Mouse (Mus musculus) stomach, embryonic 16.5 days (tissue): Measurements from ENCODE around the gene Lgals3bp. TPM values are rescaled to one million over a fixed set of nuclear protein-coding genes. Genes with fewer than 3 reads are reported as not detected.

Experiments
- ATAC-seq: fragments of 200-750 bp; cut with Nextera tagmentation; 2 replicates; pipeline ENCODE4 v1.8.0; 2017; ENCODE audit warnings: moderate number of reproducible peaks, moderate TSS enrichment; ENCODE audit not compliant: insufficient read depth, low FRiP score
- H3K27ac ChIP-seq: fragments of 300-500 bp; sonication (generic); 2 replicates; pipeline ENCODE4 v1.5.1; 2014; ENCODE audit warnings: low read length
- H3K27me3 ChIP-seq: fragments of 300-500 bp; sonication (generic); 2 replicates; pipeline ENCODE4 v1.6.1; 2014; ENCODE audit warnings: low read length, control low read depth, mixed read lengths; ENCODE audit not compliant: control insufficient read depth, insufficient read depth
- H3K36me3 ChIP-seq: fragments of 300-500 bp; sonication (generic); 2 replicates; pipeline ENCODE4 v1.6.1; 2014; ENCODE audit warnings: low read length; ENCODE audit not compliant: control insufficient read depth, insufficient read depth
- H3K4me1 ChIP-seq: fragments of 300-500 bp; sonication (generic); 2 replicates; pipeline ENCODE4 v1.6.1; 2014; ENCODE audit warnings: low read length, control low read depth, mixed read lengths; ENCODE audit not compliant: control insufficient read depth, insufficient read depth
- H3K4me2 ChIP-seq: fragments of 300-500 bp; sonication (generic); 2 replicates; pipeline ENCODE4 v1.6.1; 2014; ENCODE audit warnings: low read depth, low read length, mixed read lengths
- H3K4me3 ChIP-seq: fragments of 300-500 bp; sonication (generic); replicated peaks from 2 replicates; pipeline ENCODE4 v1.5.1; 2014; ENCODE audit warnings: mild to moderate bottlenecking, low read length
- H3K9ac ChIP-seq: fragments of 300-500 bp; sonication (generic); 2 replicates; pipeline ENCODE4 v1.6.1; 2014; ENCODE audit warnings: low read length
- H3K9me3 ChIP-seq: fragments of 300-500 bp; sonication (generic); replicated peaks from 2 replicates; pipeline ENCODE4 v1.6.1; 2016; ENCODE audit warnings: low read length, control low read depth; ENCODE audit not compliant: control insufficient read depth
- WGBS: fragments of 180-500 bp; shearing (Covaris S2); extraction: QIAGEN DNeasy Blood & Tissue Kit; methylation state at CpG from one replicate; pipeline ENCODE4 v1.1.7; 2014; 5-methylcytosine and 5-hydroxymethylcytosine counted together
- polyA plus RNA-seq: library from polyadenylated mRNA; unstranded; fragments of >200 nt; fragmentation: Nextera tagmentation; extraction: Ambion mirVana; gene quantifications from 2 replicates; pipeline ENCODE4 v1.2.1, GENCODE M21; 2015

The Lgals3bp gene
- polyA plus RNA-seq, 1 experiment from 2014 or later, result 59.8 TPM

GRCm38 (mm10) chr11:118408051-118408740 is 6.3 kb upstream of the Lgals3bp start:
- Histone ChIP-seq H3K4me1 (no peaks in the 10 kb centered on the region), H3K9ac (no peak overlapping the region), H3K9me3 (no peaks in the 10 kb centered on the region), H3K4me3 (no peak overlapping the region), H3K4me2 (no peak overlapping the region), H3K36me3 (peaks cover 12% of the 10 kb centered on the region), H3K27ac (no peak overlapping the region), H3K27me3 (no peaks in the 10 kb centered on the region)
- 59% methylated on average over 18 of the region's 18 CpGs for WGBS
- ATAC-seq, result no peak

DNA sequence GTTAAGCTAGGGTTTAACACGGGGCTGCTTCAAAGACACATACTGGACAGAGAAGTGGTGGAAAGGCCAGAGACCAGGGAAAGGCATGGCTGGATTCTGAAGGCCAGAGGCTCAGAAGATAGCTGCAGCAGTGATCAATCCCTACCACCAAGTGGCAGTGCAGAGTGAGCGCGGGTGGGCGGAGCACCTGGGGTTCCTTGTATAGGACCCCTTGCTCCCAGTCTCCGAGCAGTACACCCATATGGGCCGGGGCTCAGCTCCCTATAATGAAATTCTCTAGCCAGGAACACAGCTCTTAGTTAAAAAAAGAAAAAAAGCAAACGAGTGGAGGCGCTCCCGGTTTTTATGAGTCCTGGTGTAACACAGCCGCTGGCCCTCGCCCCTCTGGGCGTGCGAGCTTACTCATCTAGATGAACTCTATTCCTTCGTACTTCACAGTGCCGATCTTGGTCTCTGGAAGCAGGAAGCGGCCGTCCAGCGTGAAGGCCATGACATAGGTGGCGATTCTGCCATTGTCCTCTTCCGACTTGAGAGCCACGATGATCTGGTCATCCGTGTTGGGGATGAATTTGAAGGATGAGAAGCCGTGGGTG is 5.5 kb upstream of the Lgals3bp start:
- Histone ChIP-seq H3K4me1 (peaks cover 3% of the 10 kb centered on the region; the same call in 1 of the 2 replicates), H3K36me3 (peaks cover 12% of the 10 kb centered on the region), H3K4me2 (no peak overlapping the region), H3K27ac (no peak overlapping the region), H3K4me3 (no peak overlapping the region), H3K9ac (no peak overlapping the region), H3K9me3 (no peaks in the 10 kb centered on the region), H3K27me3 (no peaks in the 10 kb centered on the region)
- 76% methylated on average over 23 of the region's 23 CpGs for WGBS
- ATAC-seq, result no peak

DNA sequence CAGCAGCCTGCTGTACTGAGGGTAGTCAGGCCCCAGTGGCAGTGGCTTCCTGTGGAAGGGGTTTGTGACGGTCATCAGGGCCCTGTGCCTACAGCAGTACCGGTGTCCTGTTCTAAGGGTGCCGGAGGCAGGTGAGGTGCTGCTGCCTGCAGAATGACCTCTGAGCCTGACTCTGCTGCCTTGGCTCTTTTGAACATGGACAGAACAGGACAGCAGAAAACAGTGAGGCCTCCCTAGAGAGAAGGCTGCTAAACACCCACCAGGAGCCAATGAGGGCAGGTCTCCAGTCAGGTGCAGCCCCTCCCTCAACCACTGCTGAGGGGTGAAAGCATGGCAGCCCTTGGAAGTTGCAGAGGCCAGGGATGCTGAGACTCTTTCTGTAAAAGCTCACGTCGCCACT is 4.6 kb upstream of the Lgals3bp start:
- Histone ChIP-seq H3K4me3 (no peak overlapping the region), H3K36me3 (peaks cover 12% of the 10 kb centered on the region), H3K27me3 (no peaks in the 10 kb centered on the region), H3K9ac (no peak overlapping the region), H3K9me3 (no peaks in the 10 kb centered on the region), H3K4me1 (peaks cover 11% of the 10 kb centered on the region), H3K27ac (no peak overlapping the region), H3K4me2 (no peak overlapping the region)
- no peak for ATAC-seq
- 83% methylated on average over 5 of the region's 5 CpGs for WGBS

DNA sequence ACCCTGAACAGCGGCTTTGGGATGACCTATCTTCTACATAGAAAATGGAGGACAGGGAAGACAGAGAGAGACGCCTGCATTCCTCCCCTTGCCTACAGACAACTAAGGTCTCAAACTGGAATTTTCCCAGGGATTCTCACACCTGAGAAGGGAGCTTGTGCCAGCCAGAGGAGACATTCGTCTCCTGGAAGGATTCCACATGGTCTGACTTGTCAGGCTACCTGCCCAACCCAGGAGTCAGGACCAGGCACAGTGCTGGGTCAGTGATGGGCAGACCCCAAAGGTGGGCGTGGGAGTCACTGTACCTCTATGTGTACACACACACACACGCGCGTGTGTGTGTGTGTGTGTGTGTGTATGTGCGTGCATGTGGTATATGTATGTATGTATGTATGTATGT is 3.4 kb upstream of the Lgals3bp start:
- H3K27ac ChIP-seq, result no peak overlapping the region

DNA sequence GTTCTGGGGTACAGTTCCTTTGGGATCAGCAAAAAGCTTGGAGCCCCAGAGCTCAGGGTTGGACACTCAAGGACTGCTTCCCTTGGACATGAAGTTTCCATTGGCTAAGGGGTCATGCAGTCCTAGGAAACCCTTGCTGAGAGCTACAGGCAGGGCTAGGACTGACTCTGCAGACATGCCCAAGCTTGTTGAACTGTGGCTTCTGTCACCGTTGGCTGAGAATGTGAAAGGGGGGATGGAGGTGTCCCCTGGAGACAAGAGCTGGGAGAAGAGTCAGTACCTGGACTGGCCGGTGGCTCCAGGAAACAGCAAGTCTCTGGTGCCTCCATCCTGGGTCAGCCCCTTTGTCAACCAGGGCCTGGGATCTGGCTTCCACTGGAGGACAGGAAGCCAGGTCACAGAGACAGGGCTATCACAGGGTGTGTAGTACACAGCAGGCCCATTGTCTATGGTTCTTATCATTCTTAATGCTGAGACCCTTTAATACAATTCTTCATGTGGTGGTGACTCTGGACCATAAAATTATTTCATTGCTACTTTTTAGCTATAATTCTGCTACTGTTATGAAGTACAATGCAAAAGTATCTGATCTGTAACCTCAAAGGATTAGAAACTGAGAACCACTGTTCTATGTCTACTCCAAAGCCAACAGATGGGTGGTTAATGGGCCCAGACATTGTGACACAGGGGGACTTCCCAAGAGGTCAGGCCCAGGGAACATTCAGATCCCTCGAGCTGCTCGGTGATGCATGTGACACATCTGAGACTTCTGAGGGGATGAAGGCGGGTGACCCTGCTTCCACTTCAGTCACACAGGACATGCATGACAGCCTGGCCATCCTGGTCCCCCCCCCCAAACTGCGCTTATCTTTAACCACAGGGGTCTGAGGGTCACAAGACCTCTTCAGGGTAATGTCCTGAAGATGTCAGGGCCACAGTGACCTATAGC is 2.3 kb upstream of the Lgals3bp start:
- no peak for ATAC-seq
- Histone ChIP-seq H3K4me2 (no peak overlapping the region), H3K9me3 (no peaks in the 10 kb centered on the region), H3K4me1 (peaks cover 28% of the 10 kb centered on the region), H3K27ac (no peak overlapping the region), H3K36me3 (no peaks in the 10 kb centered on the region), H3K27me3 (no peaks in the 10 kb centered on the region), H3K9ac (no peak overlapping the region), H3K4me3 (no peak overlapping the region)
- 78% methylated on average over 6 of the region's 6 CpGs for WGBS

More for the DNA sequence above, 3.4 kb upstream of the Lgals3bp start:
- no peak overlapping the region for H3K4me3 ChIP-seq
- no peak overlapping the region for H3K4me2 ChIP-seq
- H3K36me3 ChIP-seq, result peaks cover 3% of the 10 kb centered on the region; the same call in 1 of the 2 replicates
- ATAC-seq, result no peak
- peaks cover 23% of the 10 kb centered on the region for H3K4me1 ChIP-seq
- no peak overlapping the region for H3K9ac ChIP-seq
- H3K27me3 ChIP-seq, result no peaks in the 10 kb centered on the region
- 90% methylated on average over 8 of the region's 8 CpGs for WGBS
- H3K9me3 ChIP-seq, result no peaks in the 10 kb centered on the region

GRCm38 (mm10) chr11:118403183-118403582 is 1.3 kb upstream of the Lgals3bp start:
- Histone ChIP-seq H3K27me3 (no peaks in the 10 kb centered on the region), H3K4me1 (peaks cover 28% of the 10 kb centered on the region), H3K36me3 (no peaks in the 10 kb centered on the region), H3K4me2 (no peak overlapping the region), H3K9me3 (no peaks in the 10 kb centered on the region), H3K9ac (no peak overlapping the region), H3K27ac (no peak overlapping the region), H3K4me3 (no peak overlapping the region)
- WGBS, result 89% methylated on average over 2 of the region's 2 CpGs
- ATAC-seq, result no peak

DNA sequence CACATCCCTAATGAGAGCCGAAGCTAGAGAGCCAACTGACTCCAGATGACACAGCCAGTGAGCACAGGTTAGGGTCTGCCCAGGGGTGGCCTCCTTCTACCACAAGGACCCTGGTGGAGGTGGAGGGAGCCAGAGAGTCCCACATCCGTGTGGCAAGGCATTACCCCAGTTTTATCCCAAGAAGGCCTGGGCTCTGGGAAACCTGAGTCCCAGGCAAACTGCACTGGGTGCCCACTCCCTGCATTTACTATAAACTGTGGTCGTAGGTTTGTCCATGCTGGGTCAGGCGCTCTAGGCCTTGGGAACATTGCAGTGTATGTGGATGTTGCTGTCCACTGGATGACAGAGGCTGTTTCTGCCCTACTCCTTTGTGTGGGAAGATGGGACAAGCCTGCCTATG is 697 bp downstream of the Lgals3bp start:
- H3K4me2 ChIP-seq, result peak overlapping the region; percentile 52
- peak overlapping the region; percentile 31 for H3K4me3 ChIP-seq
- peak overlapping the region; percentile 62 for H3K9ac ChIP-seq
- no peak; the same call in 1 of the 2 replicates for ATAC-seq
- WGBS, result 73% methylated on average over 4 of the region's 4 CpGs
- H3K4me1 ChIP-seq, result peaks cover 28% of the 10 kb centered on the region
- H3K36me3 ChIP-seq, result peaks cover 1% of the 10 kb centered on the region; the same call in 1 of the 2 replicates
- no peaks in the 10 kb centered on the region for H3K9me3 ChIP-seq
- H3K27me3 ChIP-seq, result no peaks in the 10 kb centered on the region
- H3K27ac ChIP-seq, result peak overlapping the region; percentile 85

- Histone ChIP-seq H3K4me1 (peaks cover 28% of the 10 kb centered on the region), H3K27ac (peak overlapping the region; percentile 85), H3K4me3 (peak overlapping the region; percentile 31), H3K9ac (peak overlapping the region; percentile 62), H3K36me3 (peaks cover 7% of the 10 kb centered on the region; the same call in 1 of the 2 replicates), H3K27me3 (no peaks in the 10 kb centered on the region), H3K9me3 (no peaks in the 10 kb centered on the region), H3K4me2 (peak overlapping the region; percentile 52)
- no peak for ATAC-seq
- 24% methylated on average over 6 of the region's 6 CpGs for WGBS
Observed at GRCm38 (mm10) chr11:118400566-118400936, 1.3 kb downstream of the Lgals3bp start.
